Mouse (Mus musculus) heart, postnatal 25 days (tissue): ENCODE data around the gene Apmap. TPM values are rescaled to one million over a fixed set of nuclear protein-coding genes. Genes with fewer than 3 reads are reported as not detected.
"Not testable (repeated sequence)": the region's sequence is repeated elsewhere in the genome, so short reads cannot be mapped to it uniquely, and the experiment has no call there.

Experiments
- DNase-seq: peaks from one replicate; pipeline ENCODE4 v3.0.0; 2022; ENCODE audit warnings: low spot score
- intact Hi-C: fragments of 180-260 bp; cut with DNase I; formaldehyde crosslinking; loops from one replicate; pipeline ENCODE4 v1.15.1; 2025
- total RNA-seq, 2 experiments: library from RNA; stranded (reverse); gene quantifications; 2 replicates each; pipeline ENCODE4 v1.2.3; 2021

Gene Apmap
- total RNA-seq, 2 experiments from 2014 or later: 52.0 to 55.7 TPM

- intact Hi-C loops: no loop called here
- DNase-seq: no peak
Measured at GRCm38 (mm10) chr2:150624926-150625325, 16.6 kb upstream of the Apmap start.

GRCm38 (mm10) chr2:150623957-150624356 lies 15.6 kb upstream of the Apmap start:
- intact Hi-C loops: no loop called here
- DNase-seq: no peak

- intact Hi-C loops: no loop called here
- DNase-seq: no peak
Measured at GRCm38 (mm10) chr2:150621698-150622097, 13.3 kb upstream of the Apmap start.

- intact Hi-C loops: loop anchor here (10.0 kb wide), 1 partner anchor 395 kb away; no protein-coding TSS in a partner anchor
Measured at GRCm38 (mm10) chr2:150610097-150610496, 1.7 kb upstream of the Apmap start.

GRCm38 (mm10) chr2:150608872-150609560 lies 649 bp upstream of the Apmap start:
- intact Hi-C loops: loop anchor here (1.0 to 5.0 kb wide), 3 partner anchors 66 to 298 kb away; partner anchors contain the start of genes Entpd6 and Gins1
- no peak for DNase-seq

More at GRCm38 (mm10) chr2:150610097-150610496, 1.7 kb upstream of the Apmap start:
- no peak for DNase-seq

- DNase-seq: no peak
- intact Hi-C loops: loop anchor here (5.0 kb wide), 1 partner anchor 300 kb away; the partner anchor contains the start of gene Gins1
Measured at GRCm38 (mm10) chr2:150607086-150607485, 1.3 kb downstream of the Apmap start.

- DNase-seq: no peak
- intact Hi-C loops: loop anchor here (5.0 kb wide), 1 partner anchor 302 kb away; the partner anchor contains the start of gene Gins1
Measured at GRCm38 (mm10) chr2:150604802-150605201, 3.6 kb downstream of the Apmap start.

- DNase-seq: no peak
- intact Hi-C loops: no loop called here
Measured at GRCm38 (mm10) chr2:150602166-150602565, 6.2 kb downstream of the Apmap start.

GRCm38 (mm10) chr2:150600263-150600662 lies 8.1 kb downstream of the Apmap start:
- no peak for DNase-seq
- intact Hi-C loops: no loop called here

- DNase-seq: no peak
- intact Hi-C loops: no loop called here
Measured at GRCm38 (mm10) chr2:150595411-150596190, 12.8 kb downstream of the Apmap start.

- intact Hi-C loops: no loop called here
- DNase-seq: no peak
Measured at GRCm38 (mm10) chr2:150589076-150589475, 19.3 kb downstream of the Apmap start.

- no peak for DNase-seq
- intact Hi-C loops: no loop called here
Measured at GRCm38 (mm10) chr2:150579628-150580027, 28.7 kb downstream of the Apmap start.

GRCm38 (mm10) chr2:150578603-150579002 lies 29.8 kb downstream of the Apmap start:
- intact Hi-C loops: no loop called here
- DNase-seq: no peak

GRCm38 (mm10) chr2:150576256-150576655 lies 32.1 kb downstream of the Apmap start:
- DNase-seq: no peak
- intact Hi-C loops: no loop called here

GRCm38 (mm10) chr2:150572463-150572862 lies 35.9 kb downstream of the Apmap start:
- intact Hi-C loops: no loop called here

GRCm38 (mm10) chr2:150570761-150571160 lies 37.6 kb downstream of the Apmap start:
- intact Hi-C loops: no loop called here
- DNase-seq: no peak

More at GRCm38 (mm10) chr2:150572463-150572862, 35.9 kb downstream of the Apmap start:
- no peak for DNase-seq

- DNase-seq: no peak
- intact Hi-C loops: no loop called here
Measured at GRCm38 (mm10) chr2:150569847-150570590, 38.3 kb downstream of the Apmap start, which contains the start of gene Cst7. Cst7 (plus strand) TSS chr2:150570415.

- intact Hi-C loops: no loop called here
- no peak for DNase-seq
Measured at GRCm38 (mm10) chr2:150567051-150567450, 41.3 kb downstream of the Apmap start.

GRCm38 (mm10) chr2:150558568-150558967 lies 49.8 kb downstream of the Apmap start:
- intact Hi-C loops: loop anchor here (2.0 kb wide), 1 partner anchor 116 kb away; no protein-coding TSS in a partner anchor
- DNase-seq: no peak

- intact Hi-C loops, DNase-seq: not testable (repeated sequence)
Measured at GRCm38 (mm10) chr2:150549576-150549975, 58.8 kb downstream of the Apmap start.
